9 mouse cellular contexts compared by ENCODE assay signal in genomic region chr8:70598283-70598682, GRCm38 (mm10). TPM values are rescaled to one million over a fixed set of nuclear protein-coding genes. Genes with fewer than 3 reads are reported as not detected.
DNase-seq lines count a peak whose midpoint lies in the region; ATAC-seq and TF ChIP-seq lines count a peak whose summit lies in the region.
"Had no signal": no experiment of that assay in that cellular context is flagged by ENCODE, and none has a peak within 500 bp of the region (broad histone marks: within the 10 kb centered on the region; RNA-seq: fewer than 3 reads in every experiment).

No protein-coding gene starts in this region.

- intact Hi-C loops in heart, postnatal 36 days (cut with DNase I): no loop called here

- H3K27ac ChIP-seq in forebrain, embryonic 14.5 days (ENCODE audit: low read depth, low read length): 0 out of 2 replicates have a peak overlapping the region, but pooled peaks have one; percentile 44
- peak overlapping the region; percentile 82 for H3K27ac ChIP-seq in layer of hippocampus, adult 2 months

- H3K9ac ChIP-seq in forebrain, embryonic 14.5 days (ENCODE audit: low read length): peak overlapping the region; percentile 77

- H3K4me3 ChIP-seq in forebrain, embryonic 14.5 days (ENCODE audit: low read depth, low read length): peak overlapping the region; percentile 43
- H3K4me3 ChIP-seq in layer of hippocampus, adult 2 months: peak overlapping the region; percentile 39
- H3K4me3 ChIP-seq in lung, adult 2 months (replicated peaks; ENCODE audit: extremely low read depth, low read depth, low read length): no peak overlapping the region

- peak; percentile 82 for TF ChIP-seq CTCF in layer of hippocampus, adult 2 months (conservative IDR thresholded peaks at IDR 0.05)
- TF ChIP-seq CTCF in lung, adult 2 months (IDR thresholded peaks at IDR 0.05; ENCODE audit: insufficient read depth, low read length): peak; percentile 49

- no peak for TF ChIP-seq POLR2A in lung, adult 2 months (IDR thresholded peaks at IDR 0.05; ENCODE audit: borderline replicate concordance, extremely low read depth, low read depth, low read length)

- peak; percentile 85 to 86 for DNase-seq in left cerebral cortex, adult 18-20 months (ENCODE audit: low spot score in 2 of 2)
- DNase-seq in left cerebral cortex, adult 11 months (ENCODE audit: low spot score): no peak
- peak; percentile 86 for DNase-seq in forebrain, embryonic 14.5 days (ENCODE audit: low spot score)
- peak; percentile 65 to 67 for DNase-seq in heart, postnatal 36 days
- DNase-seq in layer of hippocampus, adult 2 months (ENCODE audit: low spot score in 2 of 2): peak in 1 of 2 experiments; percentile 86
- peak; percentile 83 for DNase-seq in lung, adult 2 months
- DNase-seq in ovary, postnatal 36 days (ENCODE audit: low spot score): peak; percentile 87

- 2% methylated on average over 29 of the region's 29 CpGs for WGBS in forebrain, embryonic 14.5 days
- 38% methylated on average over 29 of the region's 29 CpGs for WGBS in lung, adult 2 months

- H3K4me1 ChIP-seq in forebrain, embryonic 14.5 days (ENCODE audit: control insufficient read depth, insufficient read depth, low read length): peaks cover 39% of the 10 kb centered on the region
- H3K4me1 ChIP-seq in lung, adult 2 months (ENCODE audit: control insufficient read depth, insufficient read depth, low read length): peaks cover 12% of the 10 kb centered on the region; the same call in 1 of the 2 replicates

- peak; percentile 54 for ATAC-seq in forebrain, embryonic 14.5 days
- ATAC-seq in monocyte, adult 5-6 weeks (replicated peaks; ENCODE audit: insufficient number of reproducible peaks, low FRiP score, low TSS enrichment, poor library complexity, severe bottlenecking): no peak

- H3K36me3 ChIP-seq in forebrain, embryonic 14.5 days (ENCODE audit: control insufficient read depth, insufficient read depth, low read length): peaks cover 18% of the 10 kb centered on the region; the same call in 1 of the 2 replicates

- H3K9me3 ChIP-seq in forebrain, embryonic 14.5 days (replicated peaks; ENCODE audit: control insufficient read depth, low read length): no peaks in the 10 kb centered on the region

- H3K27me3 ChIP-seq in forebrain, embryonic 14.5 days (replicated peaks; ENCODE audit: control insufficient read depth, insufficient read depth, low read length): no peaks in the 10 kb centered on the region

- H3K4me2 ChIP-seq in forebrain, embryonic 14.5 days (ENCODE audit: low read length): peak overlapping the region; percentile 92

RNA-seq across cellular contexts. Expression of gene Isyna1, which starts 4.1 kb away (rescaled TPM):
- 10 to 100 TPM; 50.4 to 60.8 TPM for total RNA-seq in left cerebral cortex, adult 18-20 months (2021)
- 59.0 and 75.1 TPM in 2 replicates for polyA plus RNA-seq in forebrain, embryonic 14.5 days (2014; fragmentation: Nextera tagmentation; extraction: Ambion mirVana)
- 10 to 100 TPM; 22.2 to 25.8 TPM for total RNA-seq in heart, postnatal 36 days (2021)
- 10 to 100 TPM; 41.4 to 46.4 TPM for total RNA-seq in layer of hippocampus, adult 2 months (2021)
- 102 and 112 TPM in 2 replicates for polyA plus RNA-seq in lung, adult 2 months (2012; rRNA removed)
- total RNA-seq in monocyte, adult 5-6 weeks (2017): 9.3 to 16.3 TPM (median 15.3 TPM) in 3 replicates

RNA-seq across cellular contexts. Expression of gene Ssbp4, which starts 10.4 kb away (rescaled TPM):
- 100 to 1,000 TPM; 250 to 264 TPM for total RNA-seq in left cerebral cortex, adult 18-20 months (2021)
- 135 and 147 TPM in 2 replicates for polyA plus RNA-seq in forebrain, embryonic 14.5 days (2014; fragmentation: Nextera tagmentation; extraction: Ambion mirVana)
- total RNA-seq in heart, postnatal 36 days (2021): 10 to 100 TPM; 28.9 to 35.0 TPM
- total RNA-seq in layer of hippocampus, adult 2 months (2021): 100 to 1,000 TPM; 274 to 297 TPM
- 228 and 351 TPM in 2 replicates for polyA plus RNA-seq in lung, adult 2 months (2012; rRNA removed)
- total RNA-seq in monocyte, adult 5-6 weeks (2017): 83.1 to 151 TPM (median 94.1 TPM) in 3 replicates

RNA-seq across cellular contexts. Expression of gene Lrrc25, which starts 17.7 kb away (rescaled TPM):
- total RNA-seq in left cerebral cortex, adult 18-20 months (2021): 1 to 10 TPM in 1 of 2 experiments, under 1 TPM in 1; 0.70 to 1.0 TPM
- polyA plus RNA-seq in forebrain, embryonic 14.5 days (2014; fragmentation: Nextera tagmentation; extraction: Ambion mirVana): 0.89 and 1.9 TPM in 2 replicates
- total RNA-seq in heart, postnatal 36 days (2021): 1 to 10 TPM; 1.9 to 3.0 TPM
- under 1 TPM; 0.54 to 0.97 TPM for total RNA-seq in layer of hippocampus, adult 2 months (2021)
- 10.4 and 10.5 TPM in 2 replicates for polyA plus RNA-seq in lung, adult 2 months (2012; rRNA removed)
- 28.5 to 42.6 TPM (median 42.2 TPM) in 3 replicates for total RNA-seq in monocyte, adult 5-6 weeks (2017)
- polyA plus RNA-seq: C2C12 had no signal

RNA-seq across cellular contexts. Expression of gene Gdf15, which starts 34.0 kb away (rescaled TPM):
- not detected for total RNA-seq in left cerebral cortex, adult 18-20 months (2021)
- polyA plus RNA-seq in forebrain, embryonic 14.5 days (2014; fragmentation: Nextera tagmentation; extraction: Ambion mirVana): 0.16 and 0.20 TPM in 2 replicates
- 1 to 10 TPM in 1 of 2 experiments, under 1 TPM in 1; 0.22 to 1.6 TPM for total RNA-seq in heart, postnatal 36 days (2021)
- under 1 TPM in 1 of 2 experiments, not detected in 1; 0.25 TPM for total RNA-seq in layer of hippocampus, adult 2 months (2021)
- polyA plus RNA-seq in lung, adult 2 months (2012; rRNA removed): 5.4 and 6.6 TPM in 2 replicates
- total RNA-seq in monocyte, adult 5-6 weeks (2017): 0.19 to 3.8 TPM in 2 of 3 replicates, not detected in the other

RNA-seq across cellular contexts. Expression of gene Ell, which starts 59.0 kb away (rescaled TPM):
- total RNA-seq in left cerebral cortex, adult 18-20 months (2021): 10 to 100 TPM; 19.0 to 21.6 TPM
- 15.1 TPM in 2 replicates for polyA plus RNA-seq in forebrain, embryonic 14.5 days (2014; fragmentation: Nextera tagmentation; extraction: Ambion mirVana)
- total RNA-seq in heart, postnatal 36 days (2021): 10 to 100 TPM; 12.0 to 12.1 TPM
- total RNA-seq in layer of hippocampus, adult 2 months (2021): 10 to 100 TPM; 20.5 to 24.4 TPM
- 29.6 and 32.9 TPM in 2 replicates for polyA plus RNA-seq in lung, adult 2 months (2012; rRNA removed)
- 13.9 to 16.9 TPM (median 15.1 TPM) in 3 replicates for total RNA-seq in monocyte, adult 5-6 weeks (2017)
